Mouse (Mus musculus) T-helper 1 cell (primary cell): Measurements from ENCODE around the gene Nfatc2.

Experiments used
- in situ Hi-C: fragments of 300-600 bp; cut with MboI, MseI; formaldehyde crosslinking; loops from one replicate; pipeline ENCODE4 v1.15.1; 2025; ENCODE audit warnings: high pct_unique_total_duplicates

Gene Nfatc2

GRCm38 (mm10) chr2:168450977-168451376 is 150.5 kb downstream of the Nfatc2 start:
- in situ Hi-C loops, result loop anchor here (10.0 kb wide), 1 partner anchor 414 kb away; no protein-coding TSS in a partner anchor

- in situ Hi-C loops, result no loop called here
Measured at GRCm38 (mm10) chr2:168448054-168448453, 153.4 kb downstream of the Nfatc2 start.

GRCm38 (mm10) chr2:168447601-168448000 is 153.9 kb downstream of the Nfatc2 start:
- in situ Hi-C loops, result no loop called here

GRCm38 (mm10) chr2:168445211-168445810 is 156.1 kb downstream of the Nfatc2 start:
- in situ Hi-C loops, result no loop called here

GRCm38 (mm10) chr2:168444126-168444525 is 157.3 kb downstream of the Nfatc2 start:
- in situ Hi-C loops, result loop anchor here (5.0 kb wide), 1 partner anchor 197 kb away; no protein-coding TSS in a partner anchor

- in situ Hi-C loops, result loop anchor here (5.0 kb wide), 1 partner anchor 194 kb away; no protein-coding TSS in a partner anchor
Measured at GRCm38 (mm10) chr2:168441494-168441893, 160.0 kb downstream of the Nfatc2 start.

GRCm38 (mm10) chr2:168440918-168441328 is 160.5 kb downstream of the Nfatc2 start:
- in situ Hi-C loops, result loop anchor here (5.0 kb wide), 1 partner anchor 194 kb away; no protein-coding TSS in a partner anchor

- in situ Hi-C loops, result no loop called here
Measured at GRCm38 (mm10) chr2:168438981-168439452, 162.4 kb downstream of the Nfatc2 start.

GRCm38 (mm10) chr2:168434187-168434586 is 167.3 kb downstream of the Nfatc2 start:
- in situ Hi-C loops, result no loop called here

- in situ Hi-C loops, result no loop called here
Measured at GRCm38 (mm10) chr2:168433392-168433791, 168.1 kb downstream of the Nfatc2 start.

- in situ Hi-C loops, result no loop called here
Measured at GRCm38 (mm10) chr2:168432394-168432793, 169.1 kb downstream of the Nfatc2 start.

GRCm38 (mm10) chr2:168429598-168429997 is 171.9 kb downstream of the Nfatc2 start:
- in situ Hi-C loops, result no loop called here

GRCm38 (mm10) chr2:168428375-168428901 is 173.0 kb downstream of the Nfatc2 start:
- in situ Hi-C loops, result no loop called here
